Mouse (Mus musculus) lung, postnatal 0 days (tissue): ENCODE measurements around the gene Hhatl. TPM values are rescaled to one million over a fixed set of nuclear protein-coding genes. Genes with fewer than 3 reads are reported as not detected.

Experiments used
- ATAC-seq: fragments of 200-750 bp; cut with Nextera tagmentation; 2 replicates; pipeline ENCODE4 v1.8.0; 2017; ENCODE audit warnings: moderate library complexity
- DNase-seq: peaks from one replicate; pipeline ENCODE4 v3.0.0-alpha.2; 2016; ENCODE audit warnings: low spot score
- H3K27ac ChIP-seq: fragments of 300-500 bp; sonication (generic); 2 replicates; pipeline ENCODE4 v1.5.1; 2014; ENCODE audit warnings: antibody characterized with exemption, mild to moderate bottlenecking, low read length, mixed read lengths
- H3K27me3 ChIP-seq: fragments of 300-500 bp; sonication (generic); replicated peaks from 2 replicates; pipeline ENCODE4 v1.6.1; 2014; ENCODE audit warnings: low read length, mixed read lengths; ENCODE audit not compliant: insufficient read depth
- H3K36me3 ChIP-seq: fragments of 300-500 bp; sonication (generic); 2 replicates; pipeline ENCODE4 v1.6.1; 2014; ENCODE audit warnings: low read length, mixed read lengths; ENCODE audit not compliant: insufficient read depth
- H3K4me1 ChIP-seq: fragments of 300-500 bp; sonication (generic); 2 replicates; pipeline ENCODE4 v1.6.1; 2014; ENCODE audit warnings: antibody characterized with exemption, low read depth, low read length, mixed read lengths; ENCODE audit not compliant: insufficient read depth
- H3K4me2 ChIP-seq: fragments of 300-500 bp; sonication (generic); replicated peaks from 2 replicates; pipeline ENCODE4 v1.6.1; 2014; ENCODE audit warnings: low read depth, mild to moderate bottlenecking, low read length, moderate library complexity, mixed read lengths
- H3K4me3 ChIP-seq: fragments of 300-500 bp; sonication (generic); 2 replicates; pipeline ENCODE4 v1.5.1; 2014; ENCODE audit warnings: low read depth, low read length
- H3K9ac ChIP-seq: fragments of 300-500 bp; sonication (generic); replicated peaks from 2 replicates; pipeline ENCODE4 v1.6.1; 2014; ENCODE audit warnings: low read depth, mild to moderate bottlenecking
- H3K9me3 ChIP-seq: fragments of 300-500 bp; sonication (generic); 2 replicates; pipeline ENCODE4 v1.6.1; 2016; ENCODE audit warnings: low read length, mixed read lengths
- CTCF ChIP-seq: IDR thresholded peaks from 2 replicates; pipeline ENCODE4 v1.5.1; 2016; ENCODE audit warnings: antibody characterized with exemption, mild to moderate bottlenecking
- EP300 ChIP-seq: IDR thresholded peaks from 2 replicates; pipeline ENCODE4 v1.6.1; 2016; ENCODE audit warnings: antibody characterized with exemption, mild to moderate bottlenecking, control low read depth
- WGBS: fragments of 180-500 bp; shearing (Covaris S2); extraction: QIAGEN DNeasy Blood & Tissue Kit; methylation state at CpG from one replicate; pipeline ENCODE4 v1.1.7; 2014; 5-methylcytosine and 5-hydroxymethylcytosine counted together
- polyA plus RNA-seq: library from polyadenylated mRNA; unstranded; fragments of >200 nt; fragmentation: Nextera tagmentation; extraction: Ambion mirVana; gene quantifications from 2 replicates; pipeline ENCODE4 v1.2.1, GENCODE M21; 2015

Hhatl gene
- polyA plus RNA-seq, 1 experiment from 2014 or later = 1.0 TPM

GRCm38 (mm10) chr9:121759091-121760081 lies 32.9 kb downstream of the Hhatl start, which contains the start of gene Zfp651:
Gene Zfp651 (plus strand): TSS chr9:121759330.
- Histone ChIP-seq H3K9ac (peak within 1 kb of the TSS; percentile 86), H3K9me3 (no peaks in the 10 kb centered on the region), H3K4me2 (peak within 1 kb of the TSS; percentile 99), H3K27ac (peak within 1 kb of the TSS; percentile 84), H3K4me1 (no peaks in the 10 kb centered on the region), H3K27me3 (no peaks in the 10 kb centered on the region), H3K36me3 (peaks cover 9% of the 10 kb centered on the region), H3K4me3 (peak within 1 kb of the TSS; percentile 77)
- 2% methylated on average over 60 of the region's 97 CpGs for WGBS
- TF ChIP-seq EP300 = no peak
- TF ChIP-seq CTCF = no peak
- peak; percentile 78 for DNase-seq
- peak; percentile 84 for ATAC-seq

GRCm38 (mm10) chr9:121757835-121758814 lies 34.2 kb downstream of the Hhatl start:
- no peak overlapping the region for H3K27ac ChIP-seq
- 50% methylated on average over 10 of the region's 10 CpGs for WGBS
- peak overlapping the region; percentile 99; the same call in 1 of the 2 replicates for H3K4me2 ChIP-seq
- no peak for ATAC-seq
- no peak overlapping the region for H3K4me3 ChIP-seq
- peaks cover 9% of the 10 kb centered on the region for H3K36me3 ChIP-seq
- no peaks in the 10 kb centered on the region for H3K27me3 ChIP-seq
- no peaks in the 10 kb centered on the region for H3K4me1 ChIP-seq
- TF ChIP-seq CTCF (no peak), EP300 (no peak)
- peak overlapping the region; percentile 86; the same call in 1 of the 2 replicates for H3K9ac ChIP-seq
- no peaks in the 10 kb centered on the region for H3K9me3 ChIP-seq
- DNase-seq = no peak

GRCm38 (mm10) chr9:121757432-121757831 lies 34.9 kb downstream of the Hhatl start:
- no peak overlapping the region for H3K27ac ChIP-seq
- peak; percentile 22 for DNase-seq

GRCm38 (mm10) chr9:121756785-121757184 lies 35.5 kb downstream of the Hhatl start:
- peaks cover 11% of the 10 kb centered on the region for H3K36me3 ChIP-seq

More at GRCm38 (mm10) chr9:121757432-121757831, 34.9 kb downstream of the Hhatl start:
- Histone ChIP-seq H3K4me3 (no peak overlapping the region), H3K36me3 (peaks cover 9% of the 10 kb centered on the region), H3K9me3 (no peaks in the 10 kb centered on the region), H3K9ac (no peak overlapping the region), H3K4me2 (no peak overlapping the region), H3K4me1 (no peaks in the 10 kb centered on the region), H3K27me3 (no peaks in the 10 kb centered on the region)
- TF ChIP-seq CTCF = no peak
- TF ChIP-seq EP300 = no peak
- ATAC-seq = no peak
- WGBS = 44% methylated on average over 3 of the region's 3 CpGs

GRCm38 (mm10) chr9:121754624-121755023 lies 37.7 kb downstream of the Hhatl start:
- Histone ChIP-seq H3K9me3 (no peaks in the 10 kb centered on the region), H3K9ac (no peak overlapping the region), H3K27ac (no peak overlapping the region), H3K36me3 (peaks cover 26% of the 10 kb centered on the region), H3K4me1 (no peaks in the 10 kb centered on the region), H3K4me2 (no peak overlapping the region), H3K27me3 (no peaks in the 10 kb centered on the region), H3K4me3 (no peak overlapping the region)
- DNase-seq = no peak
- no peak for ATAC-seq
- WGBS = 86% methylated on average over 3 of the region's 3 CpGs
- TF ChIP-seq CTCF (no peak), EP300 (no peak)

More at GRCm38 (mm10) chr9:121756785-121757184, 35.5 kb downstream of the Hhatl start:
- Histone ChIP-seq H3K27me3 (no peaks in the 10 kb centered on the region), H3K9ac (no peak overlapping the region), H3K4me1 (no peaks in the 10 kb centered on the region), H3K4me2 (no peak overlapping the region), H3K9me3 (no peaks in the 10 kb centered on the region), H3K27ac (no peak overlapping the region), H3K4me3 (no peak overlapping the region)
- DNase-seq = no peak
- no peak for TF ChIP-seq CTCF
- no peak for TF ChIP-seq EP300
- no peak for ATAC-seq
- 80% methylated on average over 3 of the region's 3 CpGs for WGBS

GRCm38 (mm10) chr9:121752774-121753173 lies 39.5 kb downstream of the Hhatl start:
- Histone ChIP-seq H3K27ac (no peak overlapping the region), H3K4me2 (no peak overlapping the region), H3K36me3 (peaks cover 44% of the 10 kb centered on the region), H3K27me3 (no peaks in the 10 kb centered on the region), H3K4me1 (no peaks in the 10 kb centered on the region), H3K9ac (no peak overlapping the region), H3K9me3 (no peaks in the 10 kb centered on the region), H3K4me3 (no peak overlapping the region)
- no peak for TF ChIP-seq EP300
- no peak for TF ChIP-seq CTCF
- no peak for ATAC-seq
- WGBS = 92% methylated on average over 9 of the region's 9 CpGs
- DNase-seq = no peak
